Mouse (Mus musculus) small intestine, adult 2 months (tissue): ENCODE results near the gene Sppl2c. TPM values are rescaled to one million over a fixed set of nuclear protein-coding genes. Genes with fewer than 3 reads are reported as not detected.

Experiments
- H3K27ac ChIP-seq: fragments of 200-500 bp; 2 replicates; pipeline ENCODE4 v1.5.1; 2012; ENCODE audit warnings: low read depth, low read length, control low read depth, inconsistent platforms; ENCODE audit not compliant: insufficient read depth
- H3K27me3 ChIP-seq: fragments of 200-500 bp; 2 replicates; pipeline ENCODE4 v1.6.1; 2012; ENCODE audit warnings: mild to moderate bottlenecking, moderate library complexity, low read length, inconsistent platforms; ENCODE audit not compliant: control insufficient read depth, insufficient read depth
- H3K36me3 ChIP-seq: fragments of 200-500 bp; 2 replicates; pipeline ENCODE4 v1.6.1; 2012; ENCODE audit warnings: mild to moderate bottlenecking, low read length, control low read depth, inconsistent platforms; ENCODE audit not compliant: control insufficient read depth, insufficient read depth
- H3K4me1 ChIP-seq: fragments of 200-500 bp; 2 replicates; pipeline ENCODE4 v1.6.1; 2012; ENCODE audit warnings: low read length, inconsistent platforms, mixed read lengths; ENCODE audit not compliant: control insufficient read depth, insufficient read depth, insufficient read length
- H3K4me3 ChIP-seq: fragments of 200-500 bp; 2 replicates; pipeline ENCODE4 v1.5.1; 2012; ENCODE audit warnings: low read depth, mild to moderate bottlenecking, control low read depth, inconsistent platforms, low read length, moderate library complexity
- CTCF ChIP-seq: fragments of 200-500 bp; IDR thresholded peaks from 2 replicates; pipeline ENCODE4 v1.5.1; 2012; ENCODE audit warnings: low read depth, mild to moderate bottlenecking, control low read depth, inconsistent platforms, low read length, moderate library complexity, mixed read lengths; ENCODE audit not compliant: insufficient replicate concordance, insufficient read length; ENCODE audit errors: extremely low read depth
- POLR2A ChIP-seq: fragments of 200-500 bp; IDR thresholded peaks from 2 replicates; pipeline ENCODE4 v1.6.1; 2012; ENCODE audit warnings: low read depth, mild to moderate bottlenecking, control low read depth, inconsistent platforms, low read length, moderate library complexity
- WGBS: fragments of 180-500 bp; shearing (Covaris S2); methylation state at CpG from one replicate; pipeline ENCODE4 v1.1.7; 2018; 5-methylcytosine and 5-hydroxymethylcytosine counted together
- polyA plus RNA-seq: library from polyadenylated mRNA; depleted of rRNA; stranded (reverse); fragments of >200 nt; gene quantifications from 2 replicates; pipeline ENCODE4 v1.2.3, GENCODE M21; 2012; rRNA removed

Sppl2c gene
- polyA plus RNA-seq, result not detected in 2 replicates

DNA sequence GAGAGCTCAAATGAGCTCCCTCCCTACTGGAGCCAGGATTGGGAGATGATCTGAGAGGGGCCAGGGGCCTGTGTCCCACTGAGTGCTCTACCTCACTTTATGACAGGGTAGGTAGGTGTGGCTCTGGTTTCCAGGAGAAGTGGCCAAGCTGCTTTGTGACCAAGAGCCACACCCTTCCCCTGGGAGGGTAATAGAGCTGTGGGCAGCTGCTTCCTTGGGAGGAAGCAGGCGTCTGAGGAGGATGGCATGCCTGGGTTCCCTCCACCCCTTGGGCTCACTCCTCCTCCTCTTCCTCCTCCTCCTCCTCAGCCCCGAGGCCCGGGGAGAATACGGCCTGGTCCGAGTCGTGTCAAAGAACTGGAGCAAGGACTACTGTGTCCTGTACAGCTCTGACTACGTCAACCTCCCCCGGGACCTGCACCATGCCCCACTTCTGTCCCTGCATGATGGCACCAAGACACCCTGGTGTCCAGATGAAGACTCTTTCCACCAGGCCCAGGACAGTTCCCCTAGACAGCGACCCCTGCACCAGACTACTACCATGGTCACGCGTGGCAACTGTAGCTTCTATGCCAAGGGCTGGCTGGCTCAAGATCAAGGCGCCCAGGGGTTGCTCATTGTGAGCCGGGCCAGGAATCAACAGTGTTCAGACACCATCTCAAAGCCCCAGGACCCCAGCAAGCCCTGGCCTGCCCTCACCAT lies at the start of gene Sppl2c:
Sppl2c (plus strand) TSS at position 193 of the 702 bp plus-strand sequence.
- Histone ChIP-seq H3K27ac (no peak within 1 kb of the TSS), H3K4me1 (no peaks in the 10 kb centered on the region), H3K27me3 (no peaks in the 10 kb centered on the region), H3K36me3 (no peaks in the 10 kb centered on the region), H3K4me3 (no peak within 1 kb of the TSS)
- TF ChIP-seq CTCF, result no peak
- TF ChIP-seq POLR2A, result no peak
- 63% methylated on average over 13 of the region's 13 CpGs for WGBS

DNA sequence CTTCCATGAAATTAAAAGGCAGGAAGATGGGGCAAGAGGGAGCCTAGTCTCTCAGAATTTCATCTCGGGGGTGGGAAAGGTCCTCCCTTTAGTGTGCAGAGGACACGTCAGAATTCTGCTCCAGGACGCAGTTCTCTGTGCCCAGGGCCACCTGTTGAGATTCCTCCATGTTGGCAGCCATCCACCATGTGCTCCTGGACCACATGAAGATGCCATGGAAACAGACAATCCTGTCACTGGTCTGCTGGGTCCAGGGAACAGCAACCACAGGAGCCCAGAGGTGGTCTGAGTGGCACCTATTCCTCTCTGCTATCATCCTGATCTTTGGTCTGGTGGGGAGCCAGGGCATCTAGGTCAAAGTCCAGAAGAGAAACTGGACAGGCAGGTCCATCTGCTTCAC lies 47.2 kb upstream of the Sppl2c start:
- H3K4me3 ChIP-seq, result no peak overlapping the region
- TF ChIP-seq CTCF, result no peak
- no peak for TF ChIP-seq POLR2A
- H3K27me3 ChIP-seq, result no peaks in the 10 kb centered on the region; the same call in 1 of the 2 replicates
- H3K36me3 ChIP-seq, result no peaks in the 10 kb centered on the region
- 62% methylated on average over 3 of the region's 3 CpGs for WGBS
- no peaks in the 10 kb centered on the region for H3K4me1 ChIP-seq
- no peak overlapping the region for H3K27ac ChIP-seq

DNA sequence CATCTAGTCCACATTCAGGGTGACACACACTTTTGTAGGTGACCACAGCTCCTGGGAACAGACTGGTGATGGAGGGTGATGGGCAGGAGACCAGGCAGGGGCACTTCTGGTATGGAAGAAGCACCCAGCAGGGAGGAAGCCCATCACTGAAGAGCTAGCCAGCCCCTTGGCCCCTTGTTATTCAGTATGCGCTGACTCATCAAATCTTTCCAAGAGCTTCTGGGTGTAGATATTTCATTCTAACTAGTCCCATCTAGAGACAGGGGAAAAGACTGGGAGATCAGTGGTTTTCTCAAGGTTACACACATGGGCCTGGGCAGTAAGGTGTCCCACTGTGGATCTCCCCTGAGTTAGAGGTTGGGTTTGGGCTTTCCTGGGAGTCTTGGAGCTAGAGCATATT lies 41.2 kb upstream of the Sppl2c start:
- 91% methylated on average over 1 of the region's 1 CpGs for WGBS
- Histone ChIP-seq H3K4me1 (no peaks in the 10 kb centered on the region), H3K27me3 (no peaks in the 10 kb centered on the region), H3K27ac (no peak overlapping the region), H3K4me3 (no peak overlapping the region), H3K36me3 (no peaks in the 10 kb centered on the region)
- TF ChIP-seq CTCF, result no peak
- no peak for TF ChIP-seq POLR2A

DNA sequence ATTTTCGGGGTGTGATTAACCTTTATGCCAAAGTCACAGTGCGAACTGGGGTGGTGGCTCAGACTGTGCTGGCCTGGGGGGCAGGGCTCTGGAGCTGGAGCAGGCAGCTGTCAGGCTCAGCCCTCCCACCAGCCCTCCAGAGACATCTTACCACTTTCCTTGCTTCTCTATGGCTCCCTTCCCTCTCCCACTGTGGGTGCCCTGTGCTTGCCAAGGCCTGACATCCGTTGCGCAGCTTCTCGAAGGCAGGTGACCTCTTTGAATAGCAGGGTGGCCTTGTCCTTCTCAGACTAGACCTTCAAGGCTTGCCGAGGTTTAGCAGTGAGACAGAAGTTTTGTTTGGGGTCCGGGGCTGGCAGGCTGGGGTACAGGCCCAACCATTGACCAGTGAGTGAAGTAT lies 37.3 kb upstream of the Sppl2c start:
- no peak overlapping the region for H3K27ac ChIP-seq
- no peaks in the 10 kb centered on the region for H3K4me1 ChIP-seq
- H3K36me3 ChIP-seq, result no peaks in the 10 kb centered on the region
- H3K27me3 ChIP-seq, result no peaks in the 10 kb centered on the region
- WGBS, result 71% methylated on average over 7 of the region's 7 CpGs
- TF ChIP-seq POLR2A (no peak), CTCF (no peak)
- H3K4me3 ChIP-seq, result no peak overlapping the region

DNA sequence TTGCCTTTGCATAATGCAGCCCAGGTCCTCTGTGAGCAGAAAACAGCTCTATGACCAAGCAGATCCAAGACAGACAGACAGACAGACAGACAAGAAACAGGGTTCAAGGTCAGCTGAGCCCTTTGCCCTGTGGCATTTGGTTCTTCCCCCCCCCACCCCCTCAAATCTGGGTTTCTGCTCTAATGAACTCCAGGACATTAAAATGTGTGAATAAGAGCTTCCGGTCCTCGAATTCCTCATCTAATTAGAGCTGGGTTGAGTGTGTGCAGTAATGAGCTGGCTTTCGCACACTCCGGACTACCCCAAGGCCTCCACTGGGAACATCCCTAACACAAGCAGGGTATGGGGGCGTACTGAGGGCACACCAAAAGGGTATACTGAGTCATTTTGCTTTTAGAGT lies 35.2 kb upstream of the Sppl2c start:
- H3K27ac ChIP-seq, result no peak overlapping the region
- H3K36me3 ChIP-seq, result no peaks in the 10 kb centered on the region
- H3K4me1 ChIP-seq, result no peaks in the 10 kb centered on the region
- 76% methylated on average over 5 of the region's 5 CpGs for WGBS
- TF ChIP-seq POLR2A, result no peak
- TF ChIP-seq CTCF, result no peak
- H3K27me3 ChIP-seq, result no peaks in the 10 kb centered on the region
- no peak overlapping the region for H3K4me3 ChIP-seq

GRCm38 (mm10) chr11:104154332-104154731 lies 31.8 kb upstream of the Sppl2c start:
- peaks cover 4% of the 10 kb centered on the region for H3K27me3 ChIP-seq
- H3K27ac ChIP-seq, result no peak overlapping the region
- TF ChIP-seq CTCF (no peak), POLR2A (no peak)
- no peaks in the 10 kb centered on the region for H3K36me3 ChIP-seq
- no peaks in the 10 kb centered on the region for H3K4me1 ChIP-seq
- H3K4me3 ChIP-seq, result no peak overlapping the region
- 64% methylated on average over 4 of the region's 4 CpGs for WGBS

- H3K4me1 ChIP-seq, result no peaks in the 10 kb centered on the region
- TF ChIP-seq CTCF, result no peak
- TF ChIP-seq POLR2A, result no peak
- H3K4me3 ChIP-seq, result no peak overlapping the region
- 35% methylated on average over 9 of the region's 9 CpGs for WGBS
- H3K27me3 ChIP-seq, result peaks cover 4% of the 10 kb centered on the region
- H3K27ac ChIP-seq, result no peak overlapping the region
- H3K36me3 ChIP-seq, result no peaks in the 10 kb centered on the region
Measured at GRCm38 (mm10) chr11:104154820-104155635, 31.1 kb upstream of the Sppl2c start.
